Mouse (Mus musculus) B cell, adult 2 months (primary cell): ENCODE data around the gene Marc2.

Experiments used
- DNase-seq, 2 experiments: peaks; one replicate each; pipeline ENCODE4 v3.0.0; 2022

Marc2 gene

GRCm38 (mm10) chr1:184846092-184846750 lies at the start of gene Marc2:
Gene Marc2 (minus strand): TSS chr1:184846451.
- DNase-seq: no peak

GRCm38 (mm10) chr1:184891998-184892397 lies 45.7 kb upstream of the Marc2 start:
- no peak for DNase-seq

DNA sequence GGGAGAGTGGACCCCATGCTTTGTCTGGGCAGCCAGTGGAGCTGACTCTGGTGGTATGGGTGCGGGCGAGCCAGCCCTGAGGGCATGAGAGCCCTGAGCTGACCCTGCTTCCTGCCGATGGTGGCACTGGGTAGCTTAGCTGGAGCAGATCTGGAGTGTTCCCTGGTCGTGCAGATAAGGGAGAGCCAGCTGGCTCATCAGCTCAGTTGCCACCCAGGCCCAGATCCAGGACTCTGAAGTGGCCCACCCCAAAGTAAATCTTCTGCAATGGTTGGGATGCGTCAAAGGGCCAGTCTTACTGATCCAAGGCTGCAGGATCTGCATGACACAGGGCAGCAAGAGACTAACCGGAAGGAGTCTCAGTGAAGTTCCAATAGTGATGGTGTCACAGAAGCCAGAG lies 43.2 kb upstream of the Marc2 start:
- DNase-seq: no peak

GRCm38 (mm10) chr1:184886160-184886559 lies 39.9 kb upstream of the Marc2 start:
- no peak for DNase-seq

- DNase-seq: peak; percentile 13 to 22
These were observed 36.3 kb upstream of the Marc2 start, which contains the start of gene C130074G19Rik for GRCm38 (mm10) chr1:184882281-184883268. Gene C130074G19Rik (minus strand): TSS chr1:184883218.

DNA sequence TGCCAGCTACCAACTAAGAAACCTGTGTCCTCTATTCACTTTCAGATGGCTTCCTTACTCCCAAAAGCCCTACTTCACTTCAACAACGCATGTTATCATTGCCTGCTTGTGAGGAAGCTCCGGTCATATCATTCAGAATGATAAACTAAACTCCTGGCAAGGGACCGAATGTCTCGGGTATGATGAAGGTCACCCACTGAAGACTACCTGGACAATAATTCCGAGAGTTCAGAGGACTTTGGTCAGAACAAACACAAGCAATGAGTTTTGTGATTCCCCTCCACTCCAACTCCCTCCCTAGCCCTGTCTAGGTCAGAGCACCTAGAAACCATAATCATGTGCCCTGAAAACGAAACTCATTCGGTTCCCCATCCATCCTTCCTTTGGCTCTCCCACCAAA lies 35.6 kb upstream of the Marc2 start:
- no peak for DNase-seq

DNA sequence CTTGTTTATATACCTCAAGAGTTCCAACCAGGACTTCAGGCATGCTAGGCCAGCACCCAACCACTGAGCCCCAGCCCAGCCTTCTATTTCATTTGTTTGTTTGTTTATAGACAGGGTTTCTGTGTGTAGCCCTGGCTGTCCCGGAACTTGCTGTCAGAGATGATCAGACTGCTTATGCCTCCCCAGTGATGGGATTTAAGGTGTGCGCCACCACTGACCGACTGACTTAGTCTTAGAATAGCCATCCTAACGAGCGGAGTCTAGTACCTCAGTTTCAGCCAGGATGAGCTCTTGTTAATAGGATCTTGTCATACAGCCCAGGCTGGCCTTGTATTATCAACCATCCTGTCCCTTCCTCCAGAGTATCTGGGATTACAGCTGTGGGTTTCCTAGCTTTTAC lies 35.0 kb upstream of the Marc2 start:
- DNase-seq: no peak

DNA sequence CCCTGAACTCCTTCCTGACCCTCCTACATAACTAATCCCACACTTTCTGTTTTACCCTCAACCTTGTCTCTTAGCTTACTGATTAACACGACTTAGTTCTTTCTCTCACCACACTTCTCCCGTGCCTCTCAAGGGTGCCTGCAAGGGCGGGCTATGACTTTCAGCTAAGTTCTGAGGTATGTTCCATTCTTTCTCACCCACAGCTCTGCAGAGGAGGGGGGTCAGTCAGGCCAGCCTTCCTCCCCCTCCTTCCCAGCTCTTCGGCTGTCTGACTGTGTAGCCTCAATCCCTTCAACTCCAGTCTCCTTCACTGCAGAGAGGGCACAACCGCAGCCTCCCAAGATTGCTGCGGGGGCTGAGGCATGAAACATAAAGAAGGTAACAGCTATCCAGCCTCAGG lies 32.6 kb upstream of the Marc2 start:
- DNase-seq: no peak

GRCm38 (mm10) chr1:184877306-184877705 lies 31.1 kb upstream of the Marc2 start:
- DNase-seq: no peak

GRCm38 (mm10) chr1:184873910-184874309 lies 27.7 kb upstream of the Marc2 start:
- DNase-seq: no peak

DNA sequence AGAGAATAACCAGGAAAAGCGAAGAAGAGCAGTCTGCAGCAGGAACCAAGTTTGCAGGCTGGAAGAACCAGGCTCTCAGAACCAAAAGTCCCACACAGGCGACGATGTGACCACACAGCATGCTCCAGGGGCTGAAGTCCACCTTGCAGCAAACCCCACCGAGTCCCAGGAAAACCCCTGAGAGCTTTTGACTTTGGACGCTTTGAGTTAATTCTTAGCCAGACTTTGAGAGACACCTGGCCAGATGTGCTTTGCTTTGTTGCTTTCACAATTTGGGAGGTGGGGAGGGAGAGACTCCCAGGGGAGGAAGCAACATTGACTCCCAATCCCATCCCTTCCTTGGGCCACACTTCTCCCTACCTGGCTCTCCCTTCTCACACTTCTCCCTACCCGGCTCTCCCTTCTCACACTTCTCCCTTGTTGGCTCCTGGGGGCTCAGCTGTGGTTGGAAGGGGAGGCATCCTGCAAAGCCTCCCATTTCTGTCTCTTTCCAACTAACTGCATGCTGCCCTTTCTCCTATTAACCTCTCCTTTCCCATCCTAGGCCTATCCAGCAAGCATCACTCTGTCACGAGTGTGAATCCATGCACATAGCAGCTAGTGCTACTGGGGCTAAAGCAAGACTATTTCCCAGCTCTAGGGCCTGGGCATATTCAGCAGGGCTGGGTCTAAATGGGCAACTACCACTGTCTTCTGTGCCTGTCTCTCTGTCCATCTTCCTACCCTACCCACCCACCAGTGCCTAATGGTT lies 26.0 kb upstream of the Marc2 start:
- DNase-seq: no peak

DNA sequence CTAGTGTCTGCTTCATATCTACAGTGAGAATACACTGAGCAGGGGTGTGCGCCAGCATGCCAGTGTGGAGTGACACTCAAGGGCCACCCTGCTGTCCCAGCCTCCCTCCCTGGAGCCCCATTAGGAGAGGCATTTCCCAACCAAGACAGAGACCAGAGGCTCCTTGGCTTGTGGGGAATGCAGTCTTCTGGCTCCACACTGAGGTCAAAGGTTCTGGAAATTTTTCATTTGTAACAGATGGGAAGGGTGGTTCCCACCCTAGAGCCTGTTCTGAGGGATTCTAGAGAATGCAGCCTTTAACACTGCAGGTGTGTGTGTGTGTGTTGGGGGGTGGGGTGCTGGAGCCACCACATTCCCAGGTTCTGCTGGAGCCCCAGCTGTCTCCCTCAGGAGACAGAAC lies 25.3 kb upstream of the Marc2 start:
- no peak for DNase-seq

GRCm38 (mm10) chr1:184870646-184871385 lies 24.6 kb upstream of the Marc2 start:
- DNase-seq: no peak

GRCm38 (mm10) chr1:184869939-184870565 lies 23.8 kb upstream of the Marc2 start:
- no peak for DNase-seq

DNA sequence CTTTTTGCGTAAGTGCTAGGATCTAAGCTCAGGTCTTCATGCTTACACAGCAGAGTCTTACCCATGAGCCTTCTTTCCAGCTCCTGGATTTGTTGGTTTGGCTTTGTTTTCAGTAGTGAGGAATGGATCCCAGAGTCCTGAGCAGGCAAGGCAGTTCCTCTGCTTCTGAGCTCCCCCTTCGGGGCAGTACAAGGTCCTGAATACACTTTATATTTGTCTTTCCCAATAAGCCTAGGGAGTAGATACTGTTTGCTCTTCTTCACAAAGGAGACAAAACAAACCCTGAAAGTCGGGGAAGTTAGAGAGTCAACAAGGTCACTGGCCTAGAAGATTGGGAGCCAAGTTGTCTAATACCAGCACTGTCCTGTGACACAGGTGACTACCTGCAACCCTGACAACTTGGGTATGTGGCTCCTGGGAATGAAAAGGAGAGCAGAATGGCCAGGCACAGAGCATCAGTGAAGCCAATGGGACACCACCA lies 21.4 kb upstream of the Marc2 start:
- DNase-seq: no peak

- no peak for DNase-seq
These were observed 18.1 kb upstream of the Marc2 start for GRCm38 (mm10) chr1:184864381-184864801.

- DNase-seq: no peak
These were observed 16.4 kb upstream of the Marc2 start for GRCm38 (mm10) chr1:184862636-184863035.

DNA sequence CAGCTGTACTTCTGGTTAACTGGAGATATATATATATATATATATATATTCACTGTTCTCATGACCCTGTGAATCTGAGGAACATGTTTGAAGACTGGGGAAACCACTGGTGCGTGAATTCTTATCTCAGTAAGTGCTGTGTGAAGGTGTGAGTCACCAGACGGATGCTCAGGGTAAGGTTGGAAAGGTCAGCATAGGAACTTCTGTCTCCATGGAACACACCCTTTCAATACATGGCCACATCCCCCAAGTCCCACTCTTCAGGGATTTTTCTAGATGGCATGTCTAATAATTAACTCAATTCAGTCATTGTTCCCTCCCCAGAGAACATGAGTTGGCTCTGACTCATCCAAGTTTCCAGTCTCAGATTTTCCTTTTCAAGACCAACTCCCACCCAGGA lies 15.3 kb upstream of the Marc2 start:
- no peak for DNase-seq

GRCm38 (mm10) chr1:184860276-184860675 lies 14.0 kb upstream of the Marc2 start:
- DNase-seq: no peak

DNA sequence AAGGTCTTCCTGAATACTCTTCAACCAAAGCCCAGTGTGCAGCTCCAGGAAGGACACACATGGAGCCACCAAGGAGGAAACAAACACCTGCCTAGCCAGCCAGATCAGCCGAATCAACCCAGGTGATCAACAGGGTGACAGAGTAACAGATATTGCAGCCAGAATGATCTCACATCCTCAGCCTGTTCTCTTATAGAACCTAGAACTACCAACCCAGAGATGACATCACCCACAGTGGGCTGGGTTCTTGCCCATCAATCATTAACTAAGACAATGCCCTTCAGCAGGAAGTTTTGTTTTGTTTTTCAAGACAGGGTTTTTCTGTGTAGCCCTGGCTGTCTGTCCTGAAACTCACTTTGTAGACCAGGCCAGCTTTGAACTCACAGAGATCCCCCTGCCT lies 12.0 kb upstream of the Marc2 start:
- no peak for DNase-seq

DNA sequence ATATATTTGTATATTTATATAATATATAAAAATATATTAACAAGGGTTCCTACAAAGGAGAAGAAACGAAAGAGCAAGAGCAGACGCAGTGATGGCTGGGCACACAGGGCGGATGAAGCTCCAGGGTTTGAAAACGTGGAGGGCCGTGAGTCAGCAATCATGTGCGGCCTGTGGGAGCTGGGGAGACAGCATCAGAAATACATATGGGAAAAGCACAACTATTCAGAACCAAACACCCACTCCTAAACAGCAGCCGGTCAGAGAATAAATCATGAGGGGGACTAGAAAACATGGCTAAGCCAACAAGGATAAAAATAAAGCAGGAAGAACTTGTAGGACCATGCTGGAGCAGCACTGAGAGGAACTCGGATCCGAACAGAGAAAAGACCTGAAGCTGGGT lies 11.0 kb upstream of the Marc2 start:
- no peak for DNase-seq

DNA sequence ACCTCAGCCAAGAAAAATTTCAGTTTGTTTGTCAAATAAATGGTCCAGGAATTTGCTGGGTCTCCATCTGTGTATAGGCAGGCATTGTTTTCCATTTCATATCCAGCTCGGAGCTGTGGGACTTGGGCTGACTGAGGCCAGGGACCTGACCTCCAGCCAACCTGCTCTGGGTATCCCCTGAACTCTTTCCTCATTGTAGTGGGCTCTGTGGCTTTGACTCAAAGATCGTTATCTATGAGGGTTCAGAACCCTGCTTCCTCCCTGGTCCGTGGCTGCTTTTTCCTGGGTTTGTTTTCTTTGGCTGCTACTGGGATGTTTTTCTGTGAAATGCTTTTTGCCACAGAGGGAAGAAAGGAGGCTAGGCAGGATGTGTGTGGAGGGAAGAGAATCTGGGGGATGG lies 7.7 kb upstream of the Marc2 start:
- DNase-seq: no peak
